Mouse (Mus musculus) E14TG2a.4 (cell line): ENCODE data around the gene Pcif1.

Experiments
- CTCF ChIP-seq: conservative IDR thresholded peaks from 2 replicates; pipeline ENCODE4 v1.5.1; 2014; ENCODE audit warnings: low read length
- NANOG ChIP-seq: IDR thresholded peaks from 2 replicates; pipeline ENCODE4 v1.6.1; 2014; ENCODE audit warnings: borderline replicate concordance, low read length, mixed read lengths
- POU5F1 ChIP-seq: IDR thresholded peaks from 2 replicates; pipeline ENCODE4 v1.6.1; 2014; ENCODE audit warnings: low read length, borderline replicate concordance

GRCm38 (mm10) chr2:164942692-164943290 is 63.7 kb downstream of the Pcif1 start:
- no peak for TF ChIP-seq CTCF
- no peak for TF ChIP-seq POU5F1
- TF ChIP-seq NANOG = no peak
